Mouse (Mus musculus) layer of hippocampus, postnatal 36 days (tissue): ENCODE results near the gene Anapc10. TPM values are rescaled to one million over a fixed set of nuclear protein-coding genes. Genes with fewer than 3 reads are reported as not detected.

ENCODE experiments used
- total RNA-seq, 2 experiments: library from RNA; stranded (reverse); gene quantifications; 2 replicates each; pipeline ENCODE4 v1.2.3; 2021

Anapc10 gene
- total RNA-seq, 2 experiments from 2014 or later = 9.6 to 13.0 TPM

Other genes starting within 250 kb of the Anapc10 start
- gene Otud4, start 72.2 kb upstream of the Anapc10 start, total RNA-seq = 10 to 100 TPM; 37.4 to 41.9 TPM
- 10 to 100 TPM; 78.6 to 81.6 TPM for gene Abce1, start 80 bp upstream of the Anapc10 start, total RNA-seq